Mouse (Mus musculus) stomach, embryonic 16.5 days (tissue): ENCODE results near the gene Boc. TPM values are rescaled to one million over a fixed set of nuclear protein-coding genes. Genes with fewer than 3 reads are reported as not detected.
A peak's percentile ranks its signal among the peaks of the same experiment; 100 is the strongest.

Experiments
- microRNA-seq: library from miRNA; unstranded; fragments of <30 nt; microRNA quantifications from one replicate; pipeline ENCODE4, GENCODE M21; 2016
- polyA plus RNA-seq: library from polyadenylated mRNA; unstranded; fragments of >200 nt; fragmentation: Nextera tagmentation; extraction: Ambion mirVana; gene quantifications from 2 replicates; pipeline ENCODE4 v1.2.1, GENCODE M21; 2015

The Boc gene
- polyA plus RNA-seq, 1 experiment from 2014 or later = 16.9 TPM

Small RNAs within 50 kb of the gene (microRNA-seq; reads per million reads assigned to microRNA genes)
- gene Mir3081 = 1.8 reads per million, percentile 5 among the genes with 10 or more reads in this experiment

Other genes starting within 250 kb of the Boc start
- 6.8 and 8.7 TPM in 2 replicates for gene Sidt1, start 225.7 kb downstream of the Boc start, polyA plus RNA-seq
- 28.2 and 32.5 TPM in 2 replicates for gene Spice1, start 211.8 kb downstream of the Boc start, polyA plus RNA-seq
- gene Cfap44, start 164.1 kb downstream of the Boc start, polyA plus RNA-seq = 0.41 and 0.43 TPM in 2 replicates
- 7.2 and 7.6 TPM in 2 replicates for gene Nepro, start 165.4 kb upstream of the Boc start, polyA plus RNA-seq
- 25.1 and 26.3 TPM in 2 replicates for gene Gtpbp8, start 187.5 kb upstream of the Boc start, polyA plus RNA-seq
- gene Cd200r1, start 206.8 kb upstream of the Boc start, polyA plus RNA-seq = 1.1 and 1.7 TPM in 2 replicates